Mouse (Mus musculus): ENCODE data around the gene Pak1ip1. TPM values are rescaled to one million over a fixed set of nuclear protein-coding genes. Genes with fewer than 3 reads are reported as not detected.

Pak1ip1 gene
- 49.3 TPM for polyA plus RNA-seq (2014; fragmentation: Illumina TruSeq; extraction: RNeasy Lipid Tissue Mini Kit (QIAGEN cat#74804); ENCODE audit: low read depth, low replicate concordance)

GRCm38 (mm10) chr13:41000926-41001639 is at the start of gene Pak1ip1:
TSS of gene Pak1ip1 (plus strand) at chr13:41001023.

GRCm38 (mm10) chr13:41015829-41016634 is 15.2 kb downstream of the Pak1ip1 start, which contains the start of gene Tmem14c:
TSS of gene Tmem14c (plus strand) at chr13:41016292.

Other genes with a start within 250 kb of the Pak1ip1 start
- gene Gcnt2, start 141.3 kb upstream of the Pak1ip1 start, polyA plus RNA-seq (2014; fragmentation: Illumina TruSeq; extraction: RNeasy Lipid Tissue Mini Kit (QIAGEN cat#74804); ENCODE audit: low read depth, low replicate concordance), result 16.9 TPM
- 137 TPM for gene Tmem14c, start 15.3 kb downstream of the Pak1ip1 start, polyA plus RNA-seq (2014; fragmentation: Illumina TruSeq; extraction: RNeasy Lipid Tissue Mini Kit (QIAGEN cat#74804); ENCODE audit: low read depth, low replicate concordance)
- gene Mak, start 78.7 kb downstream of the Pak1ip1 start, polyA plus RNA-seq (2014; fragmentation: Illumina TruSeq; extraction: RNeasy Lipid Tissue Mini Kit (QIAGEN cat#74804); ENCODE audit: low read depth, low replicate concordance), result 2.4 TPM
- not detected for gene Gcm2, start 110.0 kb downstream of the Pak1ip1 start, polyA plus RNA-seq (2014; fragmentation: Illumina TruSeq; extraction: RNeasy Lipid Tissue Mini Kit (QIAGEN cat#74804); ENCODE audit: low read depth, low replicate concordance)
- not detected for gene Sycp2l, start 113.3 kb downstream of the Pak1ip1 start, polyA plus RNA-seq (2014; fragmentation: Illumina TruSeq; extraction: RNeasy Lipid Tissue Mini Kit (QIAGEN cat#74804); ENCODE audit: low read depth, low replicate concordance)
- gene Elovl2, start 219.4 kb downstream of the Pak1ip1 start, polyA plus RNA-seq (2014; fragmentation: Illumina TruSeq; extraction: RNeasy Lipid Tissue Mini Kit (QIAGEN cat#74804); ENCODE audit: low read depth, low replicate concordance), result 26.1 TPM
- 7.3 TPM for gene Smim13, start 248.8 kb downstream of the Pak1ip1 start, polyA plus RNA-seq (2014; fragmentation: Illumina TruSeq; extraction: RNeasy Lipid Tissue Mini Kit (QIAGEN cat#74804); ENCODE audit: low read depth, low replicate concordance)

Measured in adipose tissue, adult 10 weeks (tissue).